Mouse (Mus musculus) neutrophil, adult 59 days (primary cell): ENCODE data around the gene Serinc4. TPM values are rescaled to one million over a fixed set of nuclear protein-coding genes. Genes with fewer than 3 reads are reported as not detected.

Experiments
- total RNA-seq, 2 experiments: library from RNA; stranded (reverse); gene quantifications; 1 replicate in 1 of 2; 2 replicates in 1 of 2; pipeline ENCODE4 v1.2.4; 2023

Gene Serinc4
- under 1 TPM; 0.36 to 0.77 TPM for total RNA-seq

GRCm38 (mm10) chr2:121456692-121457642 lies at the start of gene Serinc4:
Gene Serinc4, minus strand, starts transcription at chr2:121456781.

DNA sequence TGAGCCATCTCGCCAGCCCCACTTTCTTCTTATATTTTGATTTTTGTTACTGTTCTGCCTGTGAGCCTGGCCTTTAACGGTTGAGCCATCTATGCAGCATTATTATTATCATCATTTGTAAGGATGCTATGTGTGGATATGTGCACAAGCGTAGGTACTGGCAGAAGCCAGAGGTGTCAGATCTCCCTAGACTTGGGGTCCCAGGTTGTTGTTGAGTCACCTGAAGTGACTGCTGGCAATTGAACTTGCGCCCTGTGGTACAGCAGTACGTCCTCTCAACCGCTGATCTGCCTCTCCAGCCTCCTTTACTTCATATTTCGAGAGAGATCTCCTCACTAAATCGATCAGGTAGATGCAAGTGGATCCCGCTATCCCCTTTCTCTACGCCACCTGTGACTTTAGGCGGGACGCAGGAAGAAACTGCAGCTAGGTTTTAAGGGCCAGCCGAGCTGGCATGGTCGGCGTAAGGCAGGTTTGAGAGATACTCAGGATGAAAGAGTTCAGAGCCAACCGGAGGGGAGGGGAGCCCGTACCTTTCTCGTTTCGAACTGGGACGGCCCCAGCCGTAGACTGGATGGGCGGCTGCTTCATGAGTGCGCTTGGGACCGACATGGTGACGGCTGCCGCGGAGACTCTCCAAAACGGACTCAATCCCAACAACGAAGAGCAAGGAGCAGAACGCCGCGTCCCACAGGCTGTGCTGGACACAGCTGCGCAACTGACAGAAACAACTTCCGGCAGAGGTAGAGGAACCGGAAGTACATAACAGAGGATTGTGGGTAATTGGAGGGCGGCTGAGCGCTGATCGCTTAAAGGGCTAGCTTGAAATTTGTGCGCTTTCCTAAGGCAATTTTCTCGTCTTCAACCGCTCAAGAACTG lies 17.0 kb upstream of the Serinc4 start, which contains the start of gene Mfap1b:
TSS of gene Mfap1b (minus strand) at position 767 of the 879 bp plus-strand sequence.

GRCm38 (mm10) chr2:121452990-121453389 lies 3.6 kb downstream of the Serinc4 start, which contains the start of gene Hypk:
Gene Hypk, plus strand, starts transcription at chr2:121453290.

GRCm38 (mm10) chr2:121448739-121449535 lies 7.6 kb downstream of the Serinc4 start, which contains the start of gene Serf2:
Gene Serf2, plus strand, starts transcription at chr2:121449195.

GRCm38 (mm10) chr2:121444178-121444577 lies 12.4 kb downstream of the Serinc4 start, which contains the start of gene Ell3:
Gene Ell3, minus strand, starts transcription at chr2:121444278.

DNA sequence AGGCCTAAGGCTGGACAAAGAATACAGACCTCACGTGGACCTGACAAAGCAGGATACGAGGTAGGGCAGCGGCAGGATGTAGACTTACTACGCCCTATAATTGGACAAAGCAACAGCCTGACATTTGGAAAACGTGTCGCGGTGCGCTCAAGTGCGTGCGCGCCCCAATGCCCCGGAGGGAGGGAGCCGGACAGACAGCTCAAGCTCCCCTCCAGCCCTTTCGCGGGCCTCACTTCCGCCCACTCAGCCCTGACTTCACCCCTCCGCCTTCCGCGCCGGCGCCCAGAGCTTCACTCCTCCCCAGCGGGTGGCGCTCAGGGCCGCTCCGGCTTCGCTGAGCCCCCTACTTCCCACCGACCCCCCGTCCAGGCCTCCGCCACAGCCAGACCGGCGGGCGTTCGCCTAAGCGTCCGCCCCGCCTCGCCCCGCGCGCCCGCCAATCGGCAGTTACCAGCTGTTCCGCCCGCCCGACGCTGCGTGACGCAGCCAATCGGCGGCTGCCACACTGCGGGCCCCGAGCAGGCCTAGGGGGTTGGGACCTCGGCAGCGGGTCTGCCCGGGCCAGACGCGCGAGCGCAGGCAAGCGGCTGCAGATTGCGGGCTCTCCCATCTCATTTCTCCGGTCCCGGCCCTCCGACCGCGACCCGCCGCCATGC lies 43.1 kb downstream of the Serinc4 start, which contains the start of the genes Pdia3 and Catsper2:
TSS of gene Pdia3 (plus strand) at position 389 of the 656 bp plus-strand sequence.
TSS of gene Catsper2 (minus strand) at position 406 of the 656 bp plus-strand sequence.

Other genes with a start within 250 kb of the Serinc4 start
- gene Trp53bp1, start 185.4 kb downstream of the Serinc4 start, total RNA-seq: 10 to 100 TPM; 20.1 to 27.0 TPM
- gene Map1a, start 167.2 kb downstream of the Serinc4 start, total RNA-seq: under 1 TPM; 0.11 TPM
- 10 to 100 TPM; 10.7 to 14.3 TPM for gene Ppip5k1, start 101.4 kb downstream of the Serinc4 start, total RNA-seq
- not detected for gene Ckmt1, start 99.1 kb downstream of the Serinc4 start, total RNA-seq
- gene Strc, start 69.6 kb downstream of the Serinc4 start, total RNA-seq: under 1 TPM; 0.11 to 0.42 TPM
- 100 to 1,000 TPM; 134 to 166 TPM for gene Pdia3, start 43.0 kb downstream of the Serinc4 start, total RNA-seq
- gene Catsper2, start 43.0 kb downstream of the Serinc4 start, total RNA-seq: under 1 TPM; 0.64 TPM
- gene Ell3, start 12.5 kb downstream of the Serinc4 start, total RNA-seq: under 1 TPM in 1 of 2 experiments, not detected in 1; 0.42 TPM
- 100 to 1,000 TPM; 376 to 437 TPM for gene Serf2, start 7.6 kb downstream of the Serinc4 start, total RNA-seq
- 10 to 100 TPM; 28.7 to 28.9 TPM for gene Hypk, start 3.5 kb downstream of the Serinc4 start, total RNA-seq
- gene Mfap1b, start 17.3 kb upstream of the Serinc4 start, total RNA-seq: 10 to 100 TPM; 32.7 to 35.2 TPM
- gene Mfap1a, start 49.9 kb upstream of the Serinc4 start, total RNA-seq: 10 to 100 TPM; 34.1 to 35.0 TPM
- 10 to 100 TPM; 16.8 to 18.5 TPM for gene Wdr76, start 49.9 kb upstream of the Serinc4 start, total RNA-seq